Mouse (Mus musculus) heart, adult 2 months (tissue): ENCODE measurements around the gene Spx.

ENCODE experiments used
- CTCF ChIP-seq: fragments of 200-600 bp; IDR thresholded peaks from 2 replicates; pipeline ENCODE4 v1.8.1; 2022; ENCODE audit warnings: antibody characterized with exemption, mild to moderate bottlenecking, moderate library complexity
- EP300 ChIP-seq: fragments of 200-500 bp; IDR thresholded peaks from 2 replicates; pipeline ENCODE4 v1.6.1; 2011; ENCODE audit warnings: low read depth, low read length, control low read depth; ENCODE audit not compliant: insufficient read depth
- POLR2A ChIP-seq: fragments of 200-500 bp; IDR thresholded peaks from 2 replicates; pipeline ENCODE4 v1.6.1; 2011; ENCODE audit warnings: mild to moderate bottlenecking, low read depth, low read length, control low read depth; ENCODE audit not compliant: insufficient read depth

- TF ChIP-seq CTCF (no peak), POLR2A (no peak), EP300 (no peak)
These were observed 43.7 kb upstream of the Spx start for GRCm38 (mm10) chr6:142369568-142369967.
